Mouse (Mus musculus) c-Kit-negative CD71-positive TER-119-positive erythroid progenitor cells, embryonic 14.5 days (primary cell): ENCODE results near the gene Zfp324.
A peak's percentile ranks its signal among the peaks of the same experiment; 100 is the strongest.

Source experiments
- DNase-seq: peaks from one replicate; pipeline ENCODE4 v3.0.0-alpha.2; 2013; ENCODE audit warnings: low read depth, low spot score

The Zfp324 gene

DNA sequence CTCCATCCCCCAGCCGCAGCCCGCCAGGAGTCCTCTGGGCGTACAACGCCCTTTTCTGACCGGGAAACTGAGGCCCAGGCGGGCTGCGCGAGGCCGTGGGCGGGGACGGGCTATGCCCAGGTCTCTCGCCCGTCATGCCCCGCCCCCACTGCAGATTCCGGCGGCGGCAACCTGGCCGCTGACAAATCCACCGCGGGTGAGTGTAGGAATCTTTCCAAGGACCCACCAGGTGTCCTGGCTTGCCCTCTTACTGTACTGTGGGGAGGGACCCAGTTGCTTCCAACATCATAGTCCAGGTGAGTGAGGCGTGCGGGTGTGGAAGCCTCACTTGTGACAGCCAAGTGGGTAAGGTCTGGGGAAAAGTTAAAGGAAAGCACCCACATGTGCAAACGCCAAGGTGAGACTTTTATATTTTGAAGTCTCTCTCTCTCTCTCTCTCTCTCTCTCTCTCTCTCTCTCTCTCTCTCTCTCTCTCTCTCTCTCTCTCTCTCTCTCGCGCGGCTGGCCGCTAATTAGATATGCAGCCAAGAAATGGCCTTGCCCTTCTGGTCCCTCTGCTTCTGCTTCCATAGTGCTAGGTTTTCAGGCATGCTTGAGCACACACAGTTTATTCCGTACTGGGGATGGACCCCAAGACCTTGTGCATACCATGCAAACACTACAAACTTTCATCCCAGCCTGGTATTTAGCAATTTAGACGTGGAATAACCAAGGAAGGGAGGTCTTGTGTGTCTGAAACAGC, 637 bp downstream of the Zfp324 start:
- peak; percentile 51 for DNase-seq

DNA sequence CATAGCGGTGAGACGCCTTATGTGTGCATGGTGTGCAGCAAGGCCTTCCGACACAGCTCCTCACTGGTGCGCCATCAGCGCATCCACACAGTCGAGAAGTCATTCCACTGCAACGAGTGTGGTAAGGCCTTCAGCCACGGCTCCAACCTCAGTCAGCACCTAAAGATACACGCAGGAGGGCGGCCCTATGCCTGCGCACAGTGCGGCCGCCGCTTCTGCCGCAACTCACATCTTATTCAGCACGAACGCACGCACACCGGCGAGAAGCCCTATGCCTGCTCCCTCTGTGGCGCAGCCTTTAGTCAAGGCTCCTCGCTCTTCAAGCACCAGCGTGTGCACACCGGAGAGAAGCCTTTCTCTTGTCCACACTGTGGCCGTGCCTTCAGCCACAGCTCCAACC, 5.3 kb downstream of the Zfp324 start:
- DNase-seq: no peak

DNA sequence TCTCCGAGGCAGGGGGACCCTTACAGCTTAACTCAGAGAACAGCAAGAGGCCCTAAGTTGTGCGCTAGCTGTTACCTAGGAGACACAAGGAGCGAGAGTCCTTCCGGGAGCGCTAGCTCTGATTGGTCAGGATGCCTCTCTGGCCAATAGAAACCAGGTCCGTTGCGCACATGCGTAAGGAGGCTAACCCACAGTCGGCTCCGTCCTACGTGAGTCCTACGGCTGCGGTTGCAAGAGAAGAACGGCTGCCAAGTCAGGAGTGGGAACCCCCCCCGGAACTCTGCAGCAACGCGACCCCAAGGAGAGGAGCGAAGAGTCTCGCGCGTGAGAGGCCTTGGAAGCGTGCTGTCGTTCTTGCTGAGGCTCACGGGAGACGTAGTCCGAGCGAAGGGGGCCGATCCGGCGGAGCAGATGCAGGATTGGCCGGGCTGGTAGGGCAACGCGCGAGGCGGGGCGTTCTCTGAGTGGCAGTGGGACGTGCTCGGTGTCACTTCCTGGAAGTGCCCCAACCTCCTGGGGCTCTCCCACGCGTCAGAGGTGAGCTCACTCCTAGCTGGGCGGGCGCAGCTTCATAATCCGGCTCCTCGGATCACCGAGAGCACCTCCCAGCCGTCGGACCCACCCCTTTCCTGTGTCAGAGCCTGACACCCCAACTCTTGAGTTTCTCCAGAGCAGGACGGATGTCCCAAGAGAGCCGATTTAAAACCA, 12.2 kb downstream of the Zfp324 start, which contains the start of gene Zfp446:
TSS of gene Zfp446 (plus strand) at position 167 of the 708 bp plus-strand sequence.
- DNase-seq: peak; percentile 93

DNA sequence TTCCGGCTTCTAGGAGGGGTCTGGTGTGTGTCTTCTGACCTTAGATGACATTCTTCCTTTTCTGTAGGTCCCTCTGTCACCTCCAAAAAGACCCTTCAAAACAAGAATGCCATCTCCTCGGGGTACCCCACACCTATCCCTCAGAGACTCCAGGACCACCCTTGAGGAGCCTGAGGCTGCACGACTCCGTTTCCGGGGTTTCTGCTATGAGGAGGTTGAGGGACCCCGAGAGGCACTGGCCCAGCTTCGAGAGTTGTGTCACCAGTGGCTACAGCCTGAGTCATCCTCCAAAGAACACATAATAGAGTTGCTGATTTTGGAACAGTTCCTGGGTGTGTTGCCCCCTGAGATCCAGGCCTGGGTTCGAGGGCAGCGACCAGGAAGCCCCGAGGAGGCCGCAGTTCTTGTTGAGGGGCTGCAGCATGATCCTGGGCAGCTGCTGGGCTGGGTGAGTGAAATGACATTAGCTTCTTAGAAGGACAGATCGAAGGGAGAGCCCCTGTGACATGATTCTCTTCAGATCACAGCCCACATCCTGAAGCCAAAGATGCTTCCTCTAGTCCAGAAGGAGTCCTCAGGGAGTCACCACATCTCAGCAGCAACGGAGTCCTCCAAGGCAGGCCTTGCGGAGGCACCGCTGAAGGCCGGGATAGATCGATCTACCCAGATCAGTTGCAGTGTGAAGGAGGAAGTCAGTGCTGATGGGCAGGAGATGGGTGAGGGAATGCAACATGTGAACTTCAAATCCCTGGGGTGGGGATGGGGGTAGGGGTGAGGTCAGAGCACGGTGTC, 13.5 kb downstream of the Zfp324 start:
- DNase-seq: no peak

DNA sequence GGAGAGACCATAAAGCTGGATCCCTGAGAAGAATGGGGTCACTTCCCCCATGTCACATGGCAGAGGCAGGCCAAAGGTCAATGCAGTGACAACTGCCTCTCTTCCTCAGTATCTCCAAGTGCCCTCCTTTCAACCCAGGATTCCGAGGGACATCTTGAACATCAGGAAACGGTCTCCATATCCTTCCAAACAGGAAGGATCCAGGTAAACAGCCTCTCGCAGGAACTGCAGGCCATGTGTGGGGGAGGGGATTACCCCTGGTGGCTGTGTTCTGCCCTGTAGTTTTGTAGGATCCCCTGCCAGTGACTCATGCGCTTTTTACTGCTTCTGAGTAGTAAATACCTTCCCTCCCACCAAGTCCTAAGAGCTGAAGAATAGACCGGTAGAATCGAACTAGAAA, 14.1 kb downstream of the Zfp324 start:
- DNase-seq: no peak

DNA sequence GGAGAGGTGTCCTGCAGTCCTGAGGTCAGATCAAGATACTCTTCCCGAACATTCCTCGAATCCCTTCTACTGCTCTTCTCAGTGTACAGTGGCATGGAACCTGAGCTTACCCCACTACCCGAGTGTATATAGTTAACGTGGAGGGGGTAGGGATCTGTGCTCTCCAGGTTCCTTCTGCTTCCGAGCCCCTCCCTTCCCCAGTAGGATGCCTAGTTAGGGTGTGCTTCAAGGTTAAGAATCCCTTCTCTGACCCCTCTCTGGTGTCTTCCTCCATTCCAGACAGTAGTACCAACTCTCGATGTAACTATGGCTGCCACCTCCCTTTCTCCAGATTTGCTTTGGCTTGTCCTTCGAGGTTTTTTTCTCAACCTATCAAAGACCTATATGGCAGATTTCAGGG, 14.7 kb downstream of the Zfp324 start:
- DNase-seq: no peak

DNA sequence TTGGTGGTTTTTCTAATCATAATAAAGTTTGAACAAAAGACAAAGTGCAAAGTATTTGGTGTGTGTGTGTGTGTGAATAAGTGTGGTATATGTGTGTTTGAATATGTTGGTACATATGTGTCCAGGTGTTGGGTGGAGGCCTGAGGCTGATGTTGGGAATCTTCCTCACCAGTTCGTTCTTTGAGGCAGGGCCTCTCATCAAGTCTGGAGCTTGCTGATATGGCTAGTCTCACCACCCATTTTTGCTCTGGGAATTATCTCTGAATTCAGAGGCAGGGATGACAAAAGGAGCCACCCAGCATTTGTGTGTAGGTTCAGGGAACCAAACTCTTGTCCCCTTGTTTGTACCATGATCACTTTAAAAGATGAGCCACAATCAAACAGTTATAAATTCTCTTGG, 20.1 kb downstream of the Zfp324 start:
- DNase-seq: peak; percentile 44

DNA sequence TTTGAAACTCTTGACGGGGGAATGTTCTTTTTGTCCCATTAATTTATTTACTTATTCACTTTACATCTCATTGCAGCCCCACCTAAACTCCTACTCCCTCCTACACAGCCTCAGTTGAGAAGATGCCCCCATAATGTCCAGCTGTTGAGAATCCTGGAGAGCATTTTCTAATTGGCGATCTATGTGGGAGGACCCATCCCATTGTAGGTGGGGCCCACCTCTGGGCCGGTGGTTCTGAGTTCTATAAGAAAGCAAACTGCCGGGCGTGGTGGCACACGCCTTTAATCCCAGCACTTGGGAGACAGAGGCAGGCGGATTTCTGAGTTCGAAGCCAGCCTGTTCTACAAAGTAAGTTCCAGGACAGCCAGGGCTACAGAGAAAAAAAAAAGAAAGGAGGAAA, 21.3 kb downstream of the Zfp324 start:
- no peak for DNase-seq

DNA sequence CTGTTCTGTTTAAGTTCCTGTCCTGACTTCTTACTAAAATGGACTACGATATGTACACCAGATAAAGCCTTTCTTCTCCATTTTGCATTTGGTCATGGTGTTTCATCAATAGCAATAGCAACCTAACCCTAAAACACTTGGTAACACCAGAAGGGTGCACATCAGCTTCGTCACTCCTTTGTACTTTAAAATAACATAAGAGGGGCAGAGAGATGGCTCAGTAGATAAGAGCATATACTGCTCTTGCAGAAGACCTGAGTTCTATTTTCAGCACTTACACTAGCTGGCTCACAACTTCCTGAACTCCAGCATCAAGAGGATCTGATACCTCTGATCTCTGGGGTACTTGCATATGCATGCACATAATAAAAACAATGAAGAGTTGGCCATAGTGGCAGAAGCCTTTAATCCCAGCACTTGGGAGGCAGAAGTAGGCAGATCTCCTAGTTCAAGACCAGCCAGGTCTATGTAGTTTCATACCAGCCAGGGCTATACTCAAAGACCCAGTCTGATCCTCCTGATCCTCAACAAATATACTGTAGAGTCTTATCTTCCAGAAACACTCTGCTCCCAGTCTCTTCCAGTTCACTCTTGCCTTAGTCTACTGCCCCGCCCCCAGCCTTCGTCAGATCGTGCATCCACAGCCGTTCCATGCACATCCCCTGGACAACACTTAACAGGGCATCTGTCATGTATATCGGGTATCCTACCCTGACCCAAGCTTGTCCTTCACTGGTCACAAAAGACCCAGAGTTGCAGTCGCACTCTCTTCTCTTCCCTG, 22.0 kb downstream of the Zfp324 start:
- DNase-seq: no peak

DNA sequence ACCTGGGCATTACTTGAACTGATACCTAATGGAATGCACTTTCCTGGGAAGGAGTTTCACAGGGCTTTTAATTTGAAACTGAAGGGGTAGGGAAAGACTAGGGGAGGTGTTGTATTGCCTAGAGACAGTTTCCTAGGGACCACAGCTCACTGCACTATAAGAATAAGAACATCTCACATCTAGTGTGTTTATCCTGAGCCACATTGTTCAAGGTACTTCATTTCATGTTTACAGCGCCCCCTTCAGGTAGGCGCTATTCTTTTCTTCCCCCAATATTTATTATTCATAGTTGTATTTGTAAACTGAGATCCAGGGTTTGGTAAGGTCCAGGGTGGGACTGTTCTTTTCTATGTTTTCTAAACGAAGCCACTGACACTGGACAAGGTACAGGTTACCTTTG, 26.6 kb downstream of the Zfp324 start:
- no peak for DNase-seq

DNA sequence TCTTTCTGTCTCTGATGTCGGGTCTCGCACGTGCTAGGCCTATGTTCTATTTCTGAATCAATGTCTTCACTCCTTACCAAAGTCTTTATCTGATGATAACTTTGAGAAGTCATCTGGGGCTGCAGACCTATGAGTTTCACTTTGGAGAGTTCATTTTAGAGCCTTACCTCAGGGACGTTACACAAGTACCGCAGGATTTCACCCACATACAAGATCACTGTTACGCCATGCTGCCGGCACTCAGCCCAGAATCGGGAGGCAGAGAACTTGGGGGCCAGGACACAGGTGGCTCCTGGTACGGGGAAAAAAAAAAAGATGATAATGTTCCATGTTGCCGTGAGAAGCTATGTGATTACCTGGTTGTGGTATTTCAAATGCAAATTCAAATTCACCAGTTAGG, 27.5 kb downstream of the Zfp324 start:
- DNase-seq: no peak

DNA sequence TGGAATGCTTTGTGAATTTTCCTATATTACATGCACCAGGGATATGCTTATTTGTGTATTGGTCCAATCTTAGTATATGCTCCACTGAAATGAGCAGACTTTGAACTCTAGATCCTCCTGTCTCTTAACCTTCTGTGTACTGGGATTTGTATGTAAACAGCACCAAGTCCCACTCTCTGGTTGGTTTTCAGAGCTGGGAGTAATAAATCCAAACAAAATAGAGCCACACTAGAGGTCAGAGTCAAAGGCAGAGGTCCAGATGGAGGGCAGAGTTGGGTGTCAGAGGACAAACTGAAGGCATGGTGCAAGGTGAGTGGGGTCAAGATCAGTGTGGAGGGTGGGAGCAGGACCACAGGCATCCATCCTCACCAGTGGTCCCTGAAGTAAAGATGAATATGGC, 30.2 kb downstream of the Zfp324 start:
- no peak for DNase-seq

DNA sequence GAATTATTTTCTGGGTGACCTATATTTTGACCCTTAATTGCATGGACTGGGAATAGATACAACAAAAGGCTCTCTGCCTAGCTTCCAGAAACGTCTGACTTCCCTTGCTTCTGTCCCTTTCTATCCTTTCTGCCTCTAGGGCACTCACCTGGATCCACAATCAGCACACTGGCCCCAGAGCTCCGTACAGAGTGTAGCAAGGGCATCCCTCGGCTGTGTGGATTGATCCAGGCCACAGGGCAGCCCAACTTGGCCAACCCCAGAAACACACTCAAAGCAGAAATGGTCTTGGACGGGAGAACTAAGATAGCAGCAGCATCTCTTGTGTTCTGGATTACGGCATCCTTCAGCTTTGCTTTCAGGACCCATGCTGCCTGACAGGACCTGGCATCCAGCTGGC, 31.6 kb downstream of the Zfp324 start:
- no peak for DNase-seq

DNA sequence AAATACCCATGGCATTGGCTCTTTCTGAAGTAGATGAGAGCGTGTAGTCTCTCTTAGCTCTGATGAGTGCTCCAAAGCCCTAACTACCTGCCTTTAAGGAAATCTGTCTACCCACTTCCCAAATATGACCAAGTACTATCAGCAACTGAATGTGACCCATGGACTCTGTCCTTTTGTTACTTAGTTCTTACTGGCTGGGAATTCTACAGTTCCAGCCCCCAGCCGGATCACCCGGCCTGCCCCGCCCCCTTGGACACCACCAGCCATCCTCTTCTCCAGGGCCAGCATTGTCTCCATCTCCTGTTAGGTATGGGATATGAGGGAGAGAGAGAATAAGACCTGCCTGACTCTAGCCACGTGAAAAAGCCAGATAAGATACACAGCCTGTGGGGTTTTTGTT, 32.4 kb downstream of the Zfp324 start, which contains the start of gene Slc27a5:
TSS of gene Slc27a5 (minus strand) at position 140 of the 400 bp plus-strand sequence.
- no peak for DNase-seq

DNA sequence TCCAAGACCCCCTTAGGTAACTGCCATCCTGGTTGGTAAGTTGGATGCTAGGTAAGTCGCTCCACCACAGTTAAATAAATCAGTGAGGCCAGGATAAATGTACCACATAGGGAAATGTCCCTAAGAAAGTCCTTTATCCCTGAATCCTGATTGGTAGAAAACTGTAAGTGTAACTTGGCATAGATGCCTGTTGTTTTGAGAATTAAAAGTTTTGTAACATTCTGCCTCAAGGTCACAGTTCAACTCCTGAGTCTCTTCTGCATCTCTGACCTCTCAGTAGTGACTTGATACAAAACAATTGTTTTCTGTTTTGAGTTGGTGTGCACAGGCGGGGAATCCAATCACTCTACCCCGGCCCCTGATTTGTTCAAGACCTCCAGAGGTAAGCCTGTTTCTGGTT, 33.2 kb downstream of the Zfp324 start, which contains the start of gene Trim28:
TSS of gene Trim28 (plus strand) at position 264 of the 400 bp plus-strand sequence.
- DNase-seq: no peak

DNA sequence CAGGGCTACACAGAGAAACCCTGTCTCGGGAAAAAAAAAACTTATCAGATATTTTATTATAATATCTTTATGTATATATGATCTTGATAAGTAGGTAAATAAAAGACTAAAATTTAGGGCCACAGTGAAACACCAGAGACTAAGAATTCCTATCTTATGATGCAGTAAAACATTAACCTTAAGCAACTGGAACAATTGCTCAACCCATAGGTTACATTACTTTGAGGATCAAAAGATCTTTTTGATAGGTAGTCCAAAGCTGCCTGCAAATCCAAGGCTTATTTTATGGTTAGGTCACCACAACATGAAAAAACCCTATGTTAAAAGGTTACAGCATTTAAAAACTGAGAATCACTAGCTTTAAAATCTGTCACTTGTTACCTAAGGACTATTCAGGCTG, 35.9 kb downstream of the Zfp324 start:
- no peak for DNase-seq

DNA sequence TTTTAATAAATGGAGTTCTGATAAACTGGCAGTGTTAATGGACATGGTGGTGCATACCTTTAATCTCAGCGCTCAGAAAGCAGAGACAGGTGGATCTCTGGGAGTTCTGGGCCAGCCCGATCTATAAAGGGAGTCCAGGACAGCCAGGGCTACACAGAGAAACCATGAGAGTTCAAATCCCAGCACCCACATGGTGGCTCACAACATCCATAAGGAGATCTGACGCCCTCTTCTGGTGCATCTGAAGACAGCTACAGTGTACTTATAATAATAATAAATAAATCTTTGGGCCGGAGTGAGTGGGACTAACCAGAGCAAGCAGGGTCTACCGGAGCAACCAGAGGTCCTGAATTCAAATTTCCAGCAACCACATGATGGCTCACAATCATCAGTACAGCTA, 37.7 kb downstream of the Zfp324 start:
- DNase-seq: no peak

DNA sequence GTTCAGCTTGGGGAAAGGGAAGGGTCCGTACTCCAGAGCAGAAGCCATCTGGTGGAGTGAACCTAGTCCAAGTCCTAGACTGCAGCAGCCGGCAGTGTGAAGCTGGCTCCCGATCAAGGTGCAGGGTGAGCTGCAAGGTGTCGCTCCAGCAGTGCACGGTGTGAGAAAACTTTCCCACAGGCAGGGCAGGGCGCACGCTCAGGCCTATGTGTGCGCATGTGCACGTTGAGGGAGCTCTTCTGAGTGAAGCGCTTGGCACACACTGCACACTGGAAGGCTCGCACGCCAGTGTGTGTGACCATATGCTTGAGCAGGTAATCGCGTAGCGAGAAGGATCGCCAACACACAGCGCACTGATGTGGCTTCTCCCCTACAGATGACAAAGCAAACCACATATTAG, 40.4 kb downstream of the Zfp324 start:
- DNase-seq: no peak

DNA sequence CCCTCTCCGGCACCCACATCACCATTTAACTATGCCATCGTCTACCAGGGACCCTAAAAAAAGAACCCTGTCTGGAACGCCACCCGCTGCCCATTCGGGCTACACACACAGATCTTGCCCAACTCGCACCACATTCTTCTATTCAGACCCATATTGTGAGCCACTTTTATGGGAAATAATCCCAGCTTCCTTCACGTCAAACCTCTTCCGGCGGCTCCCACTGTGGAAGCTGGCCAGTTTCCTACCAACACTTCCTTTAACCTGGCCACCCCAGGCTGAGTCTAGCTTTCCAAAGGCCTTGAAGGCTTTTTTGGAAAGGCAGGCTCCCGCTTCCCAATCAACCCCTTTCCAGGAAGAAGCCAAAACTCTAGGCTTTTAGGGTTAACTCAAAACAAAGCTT, 40.9 kb downstream of the Zfp324 start:
- no peak for DNase-seq

DNA sequence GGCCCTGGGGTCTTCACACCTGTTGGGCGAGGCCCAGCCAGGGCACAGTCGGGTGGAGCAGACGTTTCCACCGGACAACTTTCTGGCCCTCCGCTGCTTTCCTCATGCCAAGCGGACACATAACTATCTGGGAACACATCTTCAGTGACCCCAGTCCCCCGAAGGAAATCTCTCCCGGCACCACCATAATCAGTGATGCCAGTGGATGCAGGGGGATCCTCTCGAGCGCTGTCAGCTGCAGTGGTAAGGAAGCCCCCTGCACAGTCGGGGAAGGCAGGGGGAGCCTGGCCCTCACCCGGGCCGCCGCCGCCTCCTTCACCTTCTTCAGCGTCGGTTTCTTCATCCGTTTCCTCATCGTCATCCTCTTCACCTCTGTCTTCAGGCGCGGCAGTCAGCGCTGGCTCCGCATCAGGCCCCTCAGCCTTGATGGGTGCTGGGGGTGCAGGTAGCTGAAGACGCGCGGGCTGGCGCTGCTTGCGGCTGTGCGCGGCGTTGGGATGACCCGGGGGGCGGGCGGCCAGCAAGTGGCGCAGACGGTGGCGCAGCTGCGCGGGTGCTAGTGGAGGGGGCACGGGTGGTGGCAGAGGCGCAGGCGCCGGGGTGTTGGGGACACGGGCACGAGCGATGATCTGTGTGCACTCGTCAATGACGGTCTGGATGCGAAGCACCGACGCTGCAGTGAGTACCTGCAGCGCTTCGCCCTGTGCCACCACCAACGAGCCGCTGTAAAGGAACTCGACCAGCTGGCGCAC, 41.9 kb downstream of the Zfp324 start:
- DNase-seq: no peak
